Mouse (Mus musculus) CH12.LX (cell line): ENCODE measurements around the gene Pbrm1. TPM values are rescaled to one million over a fixed set of nuclear protein-coding genes. Genes with fewer than 3 reads are reported as not detected.

Experiments used
- DNase-seq: peaks from one replicate; pipeline ENCODE4 v3.0.0-alpha.2; 2013; ENCODE audit errors: extremely low read depth
- H3K27ac ChIP-seq: 2 replicates; pipeline ENCODE4 v1.5.1; 2012; ENCODE audit warnings: low read depth, mild to moderate bottlenecking, control low read depth, moderate library complexity; ENCODE audit not compliant: insufficient read depth
- H3K27me3 ChIP-seq: replicated peaks from 2 replicates; pipeline ENCODE3; 2012; ENCODE audit warnings: inconsistent platforms
- H3K36me3 ChIP-seq, 2 experiments: replicated peaks in 1 of 2; 2 replicates each; pipeline versions ENCODE3 to v1.6.1; 2012; ENCODE audit warnings: inconsistent platforms in 1 of 2, low read length in 1 of 2, mild to moderate bottlenecking in 1 of 2, mixed read lengths in 1 of 2, moderate library complexity in 1 of 2; ENCODE audit not compliant: control insufficient read depth in 1 of 2, insufficient read depth in 1 of 2
- H3K4me1 ChIP-seq, 2 experiments: 2 replicates each; pipeline ENCODE4 v1.6.1; 2012; ENCODE audit warnings: inconsistent platforms in 1 of 2, moderate library complexity in 1 of 2; ENCODE audit not compliant: insufficient read depth in 2 of 2, control insufficient read depth in 1 of 2
- H3K4me2 ChIP-seq: 2 replicates; pipeline ENCODE4 v1.6.1; 2012; ENCODE audit warnings: low read depth, mild to moderate bottlenecking, control low read depth; ENCODE audit not compliant: poor library complexity, insufficient read depth, severe bottlenecking
- H3K4me3 ChIP-seq, 3 experiments: fragments of 150-350 bp in 1 of 3; sonication (generic) in 1 of 3; replicated peaks in 1 of 3; 2 replicates each; pipeline versions ENCODE3 to v1.5.1; 2011 to 2012; ENCODE audit warnings: low read depth in 2 of 3, low read length in 2 of 3, mild to moderate bottlenecking in 2 of 3, moderate library complexity in 2 of 3, control low read depth in 1 of 3, improper control_type of control experiment in 1 of 3, inconsistent platforms in 1 of 3, mixed read lengths in 1 of 3; ENCODE audit not compliant: poor library complexity in 1 of 3
- H3K79me2 ChIP-seq: replicated peaks from 2 replicates; pipeline ENCODE4 v1.6.1; 2012; ENCODE audit warnings: mild to moderate bottlenecking, moderate library complexity; ENCODE audit not compliant: control insufficient read depth, poor library complexity, insufficient read depth, severe bottlenecking; ENCODE audit errors: extremely low read depth
- H3K9ac ChIP-seq: 2 replicates; pipeline ENCODE4 v1.6.1; 2012; ENCODE audit warnings: low read depth, mild to moderate bottlenecking, control low read depth, moderate library complexity; ENCODE audit not compliant: insufficient read depth
- H3K9me3 ChIP-seq: replicated peaks from 2 replicates; pipeline ENCODE3; 2012; ENCODE audit warnings: low read length, inconsistent platforms, mixed read lengths
- CHD1 ChIP-seq: IDR thresholded peaks from 2 replicates; pipeline ENCODE4 v1.6.1; 2012; ENCODE audit warnings: low read depth, low read length, improper control_type of control experiment, inconsistent platforms
- E2F4 ChIP-seq: IDR thresholded peaks from 2 replicates; pipeline ENCODE4 v1.6.1; 2011; ENCODE audit warnings: low read depth, low read length, improper control_type of control experiment; ENCODE audit not compliant: insufficient replicate concordance
- ELF1 ChIP-seq: IDR thresholded peaks from 2 replicates; pipeline ENCODE4 v1.6.1; 2014; ENCODE audit warnings: low read depth, mild to moderate bottlenecking, inconsistent platforms, low read length, improper control_type of control experiment
- EP300 ChIP-seq: IDR thresholded peaks from 2 replicates; pipeline ENCODE4 v1.6.1; 2011; ENCODE audit warnings: low read length, improper control_type of control experiment
- GABPA ChIP-seq: IDR thresholded peaks from 2 replicates; pipeline ENCODE4 v1.6.1; 2012; ENCODE audit warnings: low read depth, low read length, improper control_type of control experiment, inconsistent platforms; ENCODE audit not compliant: insufficient replicate concordance
- HCFC1 ChIP-seq: IDR thresholded peaks from 2 replicates; pipeline ENCODE4 v1.6.1; 2012; ENCODE audit warnings: low read depth, mild to moderate bottlenecking, inconsistent platforms, low read length, improper control_type of control experiment
- IRF4 ChIP-seq: IDR thresholded peaks from 2 replicates; pipeline ENCODE4 v1.6.1; 2014; ENCODE audit warnings: low read depth, mild to moderate bottlenecking, inconsistent platforms, low read length, improper control_type of control experiment
- JUN ChIP-seq: IDR thresholded peaks from 2 replicates; pipeline ENCODE4 v1.6.1; 2011; ENCODE audit warnings: low read depth, mild to moderate bottlenecking, low read length, improper control_type of control experiment, moderate library complexity; ENCODE audit not compliant: insufficient read depth
- JUND ChIP-seq: conservative IDR thresholded peaks from 2 replicates; pipeline ENCODE4 v1.6.1; 2011; ENCODE audit warnings: low read depth, low read length, improper control_type of control experiment
- MAFK ChIP-seq: IDR thresholded peaks from 2 replicates; pipeline ENCODE4 v1.6.1; 2011; ENCODE audit warnings: low read length, improper control_type of control experiment; ENCODE audit not compliant: insufficient replicate concordance
- MAX ChIP-seq: IDR thresholded peaks from 2 replicates; pipeline ENCODE4 v1.6.1; 2011; ENCODE audit warnings: low read length, improper control_type of control experiment
- MEF2A ChIP-seq: IDR thresholded peaks from 2 replicates; pipeline ENCODE4 v1.6.1; 2014; ENCODE audit warnings: low read depth, mild to moderate bottlenecking, inconsistent platforms, low read length, improper control_type of control experiment, borderline replicate concordance
- MXI1 ChIP-seq: IDR thresholded peaks from 2 replicates; pipeline ENCODE4 v1.6.1; 2011; ENCODE audit warnings: mild to moderate bottlenecking, low read depth, low read length, improper control_type of control experiment
- MYC ChIP-seq: IDR thresholded peaks from 2 replicates; pipeline ENCODE4 v1.6.1; 2011; ENCODE audit warnings: low read depth, mild to moderate bottlenecking, improper control_type of control experiment, low read length
- NELFE ChIP-seq: IDR thresholded peaks from 2 replicates; pipeline ENCODE4 v1.6.1; 2011; ENCODE audit warnings: low read depth, low read length, improper control_type of control experiment
- NRF1 ChIP-seq: IDR thresholded peaks from 2 replicates; pipeline ENCODE4 v1.6.1; 2014; ENCODE audit warnings: low read depth, mild to moderate bottlenecking, inconsistent platforms, low read length, improper control_type of control experiment, moderate library complexity
- PAX5 ChIP-seq: IDR thresholded peaks from 2 replicates; pipeline ENCODE4 v1.6.1; 2012; ENCODE audit warnings: low read length, inconsistent platforms, mixed read lengths
- POLR2A ChIP-seq: IDR thresholded peaks from 2 replicates; pipeline ENCODE4 v1.6.1; 2011; ENCODE audit warnings: low read depth, mild to moderate bottlenecking, improper control_type of control experiment, low read length
- RAD21 ChIP-seq: IDR thresholded peaks from 2 replicates; pipeline ENCODE4 v1.6.1; 2011; ENCODE audit warnings: low read depth, mild to moderate bottlenecking, low read length, improper control_type of control experiment, moderate library complexity
- SIN3A ChIP-seq: IDR thresholded peaks from 2 replicates; pipeline ENCODE4 v1.6.1; 2012; ENCODE audit warnings: low read length, improper control_type of control experiment, inconsistent platforms
- SMC3 ChIP-seq: IDR thresholded peaks from 2 replicates; pipeline ENCODE4 v1.6.1; 2011; ENCODE audit warnings: low read depth, low read length, improper control_type of control experiment
- TBP ChIP-seq: conservative IDR thresholded peaks from 2 replicates; pipeline ENCODE4 v1.6.1; 2011; ENCODE audit warnings: low read depth, low read length, improper control_type of control experiment
- TCF12 ChIP-seq: IDR thresholded peaks from 2 replicates; pipeline ENCODE4 v1.6.1; 2014; ENCODE audit warnings: low read depth, mild to moderate bottlenecking, inconsistent platforms, low read length, improper control_type of control experiment
- UBTF ChIP-seq: IDR thresholded peaks from 2 replicates; pipeline ENCODE4 v1.6.1; 2012; ENCODE audit warnings: low read depth, mild to moderate bottlenecking, inconsistent platforms, low read length, improper control_type of control experiment, moderate library complexity
- USF2 ChIP-seq: conservative IDR thresholded peaks from 2 replicates; pipeline ENCODE4 v1.6.1; 2011; ENCODE audit warnings: low read depth, low read length, improper control_type of control experiment
- ZC3H11A ChIP-seq: IDR thresholded peaks from 2 replicates; pipeline ENCODE4 v1.6.1; 2012; ENCODE audit warnings: low read depth, mild to moderate bottlenecking, inconsistent platforms, low read length, improper control_type of control experiment
- ZKSCAN1 ChIP-seq: IDR thresholded peaks from 2 replicates; pipeline ENCODE4 v1.6.1; 2012; ENCODE audit warnings: low read depth, inconsistent platforms, low read length, improper control_type of control experiment, borderline replicate concordance
- ZMIZ1 ChIP-seq: IDR thresholded peaks from 2 replicates; pipeline ENCODE4 v1.6.1; 2012; ENCODE audit warnings: low read depth, mild to moderate bottlenecking, inconsistent platforms, low read length, improper control_type of control experiment
- ZNF384 ChIP-seq: IDR thresholded peaks from 2 replicates; pipeline ENCODE4 v1.6.1; 2012; ENCODE audit warnings: low read depth, low read length, improper control_type of control experiment, inconsistent platforms
- dilution Hi-C: fragments of 300-500 bp; cut with MboI; formaldehyde crosslinking; loops from 2 replicates; pipeline ENCODE4 v1.14.3; 2020; ENCODE audit warnings: low sequenced_read_pairs; ENCODE audit not compliant: extremely low pct_unique_long_range_greater_than_20kb, extremely low pct_ligation_motif_present
- in situ Hi-C: fragments of 300-500 bp; cut with MboI; formaldehyde crosslinking; loops from 3 replicates; pipeline ENCODE4 v1.14.3; 2019; ENCODE audit warnings: low sequenced_read_pairs, low pct_ligation_motif_present, low pct_unique_long_range_greater_than_20kb, mixed read lengths
- polyA plus RNA-seq: library from polyadenylated mRNA; unstranded; fragments of >175 nt; gene quantifications from 2 replicates; pipeline ENCODE4 v1.2.1, GENCODE M21; 2012; ENCODE audit warnings: low read depth; ENCODE audit not compliant: insufficient read length
- total RNA-seq, 2 experiments: library from RNA; depleted of rRNA; stranded (reverse); fragments of 300-350 nt in 1 of 2; fragments of >200 nt in 1 of 2; gene quantifications; 2 replicates each; pipeline ENCODE4 v1.2.3; 2012 to 2014

The Pbrm1 gene
- total and polyA plus RNA-seq, 3 experiments = 20.4 to 28.8 (median 22.6) TPM

GRCm38 (mm10) chr14:31165458-31165857, 146.5 kb downstream of the Pbrm1 start:
- H3K4me2 ChIP-seq = no peak overlapping the region
- no peak overlapping the region for H3K4me3 ChIP-seq
- no peaks in the 10 kb centered on the region for H3K79me2 ChIP-seq
- no peak for DNase-seq
- H3K36me3 ChIP-seq = peaks cover 1 to 5% of the 10 kb centered on the region in 2 experiments
- peaks cover 25 to 62% of the 10 kb centered on the region in 2 experiments for H3K4me1 ChIP-seq
- in situ Hi-C loops = no loop called here
- H3K27ac ChIP-seq = no peak overlapping the region
- no peaks in the 10 kb centered on the region for H3K27me3 ChIP-seq
- no peak overlapping the region for H3K9ac ChIP-seq
- H3K9me3 ChIP-seq = no peaks in the 10 kb centered on the region
- dilution Hi-C loops = no loop called here
- TF ChIP-seq ZMIZ1 (no peak), HCFC1 (no peak), E2F4 (no peak), IRF4 (no peak), ZC3H11A (no peak), UBTF (no peak), NELFE (no peak), ZKSCAN1 (no peak), ELF1 (no peak), MXI1 (no peak), MAX (no peak), NRF1 (no peak), GABPA (no peak), PAX5 (no peak), TCF12 (no peak), JUND (no peak), TBP (no peak), USF2 (no peak)

GRCm38 (mm10) chr14:31165991-31166630, 147.2 kb downstream of the Pbrm1 start:
- no peak overlapping the region for H3K4me3 ChIP-seq
- peaks cover 20 to 63% of the 10 kb centered on the region in 2 experiments for H3K4me1 ChIP-seq
- no peaks in the 10 kb centered on the region for H3K9me3 ChIP-seq
- H3K36me3 ChIP-seq = peaks cover 8 to 12% of the 10 kb centered on the region in 2 experiments
- in situ Hi-C loops = no loop called here
- no peak overlapping the region for H3K4me2 ChIP-seq
- H3K27me3 ChIP-seq = no peaks in the 10 kb centered on the region
- no peak overlapping the region for H3K27ac ChIP-seq
- no peaks in the 10 kb centered on the region for H3K79me2 ChIP-seq
- TF ChIP-seq ZMIZ1 (no peak), POLR2A (no peak), NRF1 (no peak), MAFK (no peak), SMC3 (no peak), JUN (no peak), USF2 (no peak), SIN3A (no peak), MYC (no peak), RAD21 (no peak), ZNF384 (no peak), ZC3H11A (no peak), TCF12 (no peak), E2F4 (no peak), MXI1 (no peak), CHD1 (no peak), EP300 (no peak), MEF2A (no peak)
- TF ChIP-seq, all 38 proteins: peak for 0
- DNase-seq = peak; percentile 16
- dilution Hi-C loops = no loop called here
- no peak overlapping the region for H3K9ac ChIP-seq
